Mouse (Mus musculus) heart, embryonic 16.5 days (tissue): ENCODE results near the gene Pcnx. TPM values are rescaled to one million over a fixed set of nuclear protein-coding genes. Genes with fewer than 3 reads are reported as not detected.

Experiments used
- ATAC-seq: fragments of 200-750 bp; cut with Nextera tagmentation; replicated peaks from 2 replicates; pipeline ENCODE4 v1.8.0; 2017; ENCODE audit warnings: moderate number of reproducible peaks; ENCODE audit not compliant: insufficient read depth, low FRiP score; ENCODE audit errors: extremely low read depth
- H3K27ac ChIP-seq: fragments of 300-500 bp; sonication (generic); 2 replicates; pipeline ENCODE4 v1.5.1; 2014; ENCODE audit warnings: mild to moderate bottlenecking, low read length, control low read depth, moderate library complexity
- H3K27me3 ChIP-seq: fragments of 300-500 bp; sonication (generic); 2 replicates; pipeline ENCODE4 v1.6.1; 2014; ENCODE audit warnings: low read length, mixed read lengths; ENCODE audit not compliant: control insufficient read depth, insufficient read depth
- H3K36me3 ChIP-seq: fragments of 300-500 bp; sonication (generic); 2 replicates; pipeline ENCODE4 v1.6.1; 2014; ENCODE audit not compliant: control insufficient read depth, insufficient read depth
- H3K4me1 ChIP-seq: fragments of 300-500 bp; sonication (generic); 2 replicates; pipeline ENCODE4 v1.6.1; 2014; ENCODE audit warnings: low read length, mixed read lengths; ENCODE audit not compliant: control insufficient read depth, insufficient read depth
- H3K4me2 ChIP-seq: fragments of 300-500 bp; sonication (generic); 2 replicates; pipeline ENCODE4 v1.6.1; 2014; ENCODE audit warnings: low read depth, mild to moderate bottlenecking, control low read depth, low read length
- H3K4me3 ChIP-seq: fragments of 300-500 bp; sonication (generic); 2 replicates; pipeline ENCODE4 v1.5.1; 2014; ENCODE audit warnings: mild to moderate bottlenecking, control low read depth, low read length
- H3K9ac ChIP-seq: fragments of 300-500 bp; sonication (generic); 2 replicates; pipeline ENCODE4 v1.6.1; 2014; ENCODE audit warnings: low read length, control low read depth
- H3K9me3 ChIP-seq: fragments of 300-500 bp; sonication (generic); replicated peaks from 2 replicates; pipeline ENCODE4 v1.6.1; 2016; ENCODE audit warnings: low read length; ENCODE audit not compliant: control insufficient read depth
- WGBS: fragments of 180-500 bp; shearing (Covaris S2); extraction: QIAGEN DNeasy Blood & Tissue Kit; methylation state at CpG from one replicate; pipeline ENCODE4 v1.1.7; 2014; 5-methylcytosine and 5-hydroxymethylcytosine counted together
- polyA plus RNA-seq: library from polyadenylated mRNA; unstranded; fragments of >200 nt; fragmentation: Nextera tagmentation; extraction: Ambion mirVana; gene quantifications from 2 replicates; pipeline ENCODE4 v1.2.1, GENCODE M21; 2015

Pcnx gene
- polyA plus RNA-seq, 1 experiment from 2014 or later: 9.3 TPM

- H3K4me2 ChIP-seq: no peak overlapping the region
- H3K36me3 ChIP-seq: no peaks in the 10 kb centered on the region
- no peaks in the 10 kb centered on the region for H3K9me3 ChIP-seq
- H3K4me3 ChIP-seq: no peak overlapping the region
- H3K9ac ChIP-seq: no peak overlapping the region
- no peaks in the 10 kb centered on the region for H3K4me1 ChIP-seq
- 88% methylated on average over 2 of the region's 2 CpGs for WGBS
- no peaks in the 10 kb centered on the region for H3K27me3 ChIP-seq
- H3K27ac ChIP-seq: no peak overlapping the region
- no peak for ATAC-seq
Observed at GRCm38 (mm10) chr12:81828355-81828754, 31.5 kb upstream of the Pcnx start.

DNA sequence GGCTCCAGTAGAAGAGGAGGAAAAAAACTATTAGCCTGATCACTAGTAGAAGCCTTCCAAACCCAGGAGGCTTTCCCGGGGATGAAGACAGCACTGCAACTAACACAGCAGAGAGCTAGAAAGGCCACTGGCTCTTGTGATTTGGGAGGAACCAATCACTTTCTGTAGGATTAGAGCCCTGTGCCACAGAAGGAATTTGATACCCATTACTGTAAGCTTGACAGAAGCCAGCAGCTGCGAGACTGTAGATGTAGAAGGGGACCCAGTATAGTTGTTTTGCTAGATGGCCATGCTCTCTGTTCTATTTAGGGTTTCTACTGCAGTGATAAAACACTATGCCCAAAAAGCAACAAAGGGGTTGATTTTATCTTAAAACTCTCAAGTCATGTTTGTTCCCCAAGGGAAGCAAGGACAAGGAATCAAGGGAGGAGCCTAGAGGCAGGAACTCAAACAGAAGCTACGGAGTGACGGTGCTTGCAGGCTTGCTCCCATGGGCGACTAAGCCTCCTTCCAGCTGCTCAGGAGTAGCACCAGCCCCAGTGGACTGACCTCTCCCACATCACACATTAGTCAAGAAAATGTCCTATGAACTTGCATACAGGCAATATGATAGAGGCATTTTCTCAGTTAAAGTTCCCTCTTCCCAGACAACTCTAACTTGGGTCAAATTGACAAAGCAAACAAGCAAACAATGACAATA is 27.6 kb upstream of the Pcnx start:
- Histone ChIP-seq H3K9ac (no peak overlapping the region), H3K27me3 (no peaks in the 10 kb centered on the region), H3K27ac (no peak overlapping the region), H3K4me2 (no peak overlapping the region), H3K4me1 (no peaks in the 10 kb centered on the region), H3K4me3 (no peak overlapping the region), H3K9me3 (no peaks in the 10 kb centered on the region), H3K36me3 (no peaks in the 10 kb centered on the region)
- WGBS: 49% methylated on average over 5 of the region's 5 CpGs
- no peak for ATAC-seq

DNA sequence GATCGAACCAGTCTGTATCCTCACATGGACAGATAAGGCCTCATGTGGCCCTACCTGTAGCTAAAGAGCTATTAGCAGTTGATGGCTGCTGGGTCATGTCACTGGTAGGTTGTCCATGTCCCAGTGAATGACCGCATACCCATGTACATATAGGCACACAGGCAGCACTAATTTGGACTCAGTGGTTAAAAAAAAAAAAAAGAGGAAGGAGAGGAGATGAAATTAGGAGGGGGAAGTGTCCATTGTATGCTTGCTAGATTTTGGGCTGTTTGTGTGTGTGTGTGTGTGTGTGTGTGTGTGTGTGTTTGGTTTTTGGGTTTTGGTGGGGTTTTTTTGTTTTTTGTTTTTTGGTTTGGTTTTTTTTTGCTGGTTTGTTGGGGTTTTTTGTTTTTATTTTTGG is 26.7 kb upstream of the Pcnx start:
- no peaks in the 10 kb centered on the region for H3K4me1 ChIP-seq
- H3K27me3 ChIP-seq: no peaks in the 10 kb centered on the region
- no peak overlapping the region for H3K27ac ChIP-seq
- 85% methylated on average over 2 of the region's 2 CpGs for WGBS
- H3K9me3 ChIP-seq: no peaks in the 10 kb centered on the region
- H3K36me3 ChIP-seq: no peaks in the 10 kb centered on the region
- H3K9ac ChIP-seq: no peak overlapping the region
- ATAC-seq: no peak
- no peak overlapping the region for H3K4me2 ChIP-seq
- no peak overlapping the region for H3K4me3 ChIP-seq

- H3K9me3 ChIP-seq: no peaks in the 10 kb centered on the region
- H3K27ac ChIP-seq: no peak overlapping the region
- H3K4me3 ChIP-seq: no peak overlapping the region
- H3K36me3 ChIP-seq: no peaks in the 10 kb centered on the region
- H3K27me3 ChIP-seq: no peaks in the 10 kb centered on the region
- no peak overlapping the region for H3K4me2 ChIP-seq
- ATAC-seq: no peak
- H3K9ac ChIP-seq: no peak overlapping the region
- no peaks in the 10 kb centered on the region for H3K4me1 ChIP-seq
- 60% methylated on average over 8 of the region's 8 CpGs for WGBS
Observed at GRCm38 (mm10) chr12:81836162-81836561, 23.7 kb upstream of the Pcnx start.

DNA sequence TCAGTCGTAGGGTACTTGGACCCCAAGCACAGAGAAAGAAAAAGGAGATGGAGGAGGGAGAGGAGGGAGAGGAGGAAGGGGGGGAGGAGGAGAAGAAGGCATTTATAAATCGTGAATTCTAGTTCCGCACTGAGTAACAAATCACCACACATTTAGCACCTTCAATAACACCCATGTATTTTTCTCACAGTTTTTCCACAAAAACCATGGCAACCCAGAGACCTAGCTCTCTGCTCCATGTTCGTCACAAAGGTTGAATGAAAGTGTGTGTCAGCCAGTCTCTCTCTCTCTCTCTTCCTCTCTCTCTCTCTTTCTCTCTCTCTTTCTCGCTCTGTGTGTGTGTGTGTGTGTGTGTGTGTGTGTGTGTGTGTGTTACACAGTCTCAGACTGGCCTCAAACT is 22.4 kb upstream of the Pcnx start:
- Histone ChIP-seq H3K4me1 (no peaks in the 10 kb centered on the region), H3K9ac (no peak overlapping the region), H3K4me3 (no peak overlapping the region), H3K27me3 (no peaks in the 10 kb centered on the region), H3K27ac (no peak overlapping the region), H3K4me2 (no peak overlapping the region), H3K36me3 (no peaks in the 10 kb centered on the region), H3K9me3 (no peaks in the 10 kb centered on the region)
- 78% methylated on average over 5 of the region's 5 CpGs for WGBS
- ATAC-seq: no peak

DNA sequence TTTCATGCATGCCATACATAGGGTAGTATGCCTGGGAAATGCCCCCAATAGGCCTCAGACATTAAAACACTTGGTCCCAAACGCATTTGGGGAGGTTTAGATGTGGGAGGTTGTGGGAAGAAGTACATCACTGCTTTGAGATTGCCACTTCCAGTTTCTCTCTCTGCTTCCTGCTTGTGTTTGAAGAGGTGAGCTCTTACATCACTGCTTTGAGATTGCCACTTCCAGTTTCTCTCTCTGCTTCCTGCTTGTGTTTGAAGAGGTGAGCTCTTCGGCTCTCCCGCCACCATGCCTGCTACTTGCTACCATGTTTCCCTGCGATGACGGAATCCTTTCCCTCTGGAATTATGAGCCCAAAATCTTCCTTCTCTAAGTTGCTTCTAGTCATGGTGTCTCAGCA is 20.2 kb upstream of the Pcnx start:
- H3K9me3 ChIP-seq: no peaks in the 10 kb centered on the region
- no peak overlapping the region for H3K9ac ChIP-seq
- no peak overlapping the region for H3K4me2 ChIP-seq
- no peak overlapping the region for H3K4me3 ChIP-seq
- no peaks in the 10 kb centered on the region for H3K27me3 ChIP-seq
- no peaks in the 10 kb centered on the region for H3K36me3 ChIP-seq
- ATAC-seq: no peak
- H3K4me1 ChIP-seq: peaks cover 6% of the 10 kb centered on the region
- H3K27ac ChIP-seq: no peak overlapping the region
- 85% methylated on average over 5 of the region's 5 CpGs for WGBS

- no peak for ATAC-seq
- H3K27ac ChIP-seq: no peak overlapping the region
- WGBS: 64% methylated on average over 5 of the region's 5 CpGs
Observed at GRCm38 (mm10) chr12:81841046-81841445, 18.8 kb upstream of the Pcnx start.

DNA sequence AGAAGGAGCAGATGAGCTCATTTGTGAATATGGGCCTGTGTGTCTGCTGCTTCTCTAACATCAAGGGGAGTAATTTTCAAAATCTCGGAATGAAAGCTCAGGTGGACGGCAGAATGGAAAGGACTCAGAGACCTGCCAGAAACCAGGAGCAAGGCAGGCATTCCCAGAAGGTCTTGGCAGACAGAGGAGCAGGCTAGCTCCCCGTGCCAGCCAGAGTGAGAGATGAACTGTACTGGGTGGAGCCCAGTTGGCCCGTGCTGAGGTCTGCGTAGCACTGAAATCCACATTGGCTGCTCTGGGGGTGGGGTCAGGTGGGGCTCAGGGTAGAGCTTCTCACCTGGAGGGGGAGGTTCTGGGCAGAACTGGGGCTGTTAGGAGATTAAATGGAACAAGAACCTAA is 16.3 kb upstream of the Pcnx start:
- no peak for ATAC-seq
- H3K4me1 ChIP-seq: peaks cover 13% of the 10 kb centered on the region
- H3K36me3 ChIP-seq: no peaks in the 10 kb centered on the region
- H3K9me3 ChIP-seq: no peaks in the 10 kb centered on the region
- WGBS: 72% methylated on average over 5 of the region's 5 CpGs
- H3K4me3 ChIP-seq: no peak overlapping the region
- H3K4me2 ChIP-seq: no peak overlapping the region
- no peak overlapping the region for H3K27ac ChIP-seq
- H3K27me3 ChIP-seq: no peaks in the 10 kb centered on the region
- H3K9ac ChIP-seq: no peak overlapping the region

More at GRCm38 (mm10) chr12:81841046-81841445, 18.8 kb upstream of the Pcnx start:
- no peak overlapping the region for H3K9ac ChIP-seq
- no peaks in the 10 kb centered on the region for H3K36me3 ChIP-seq
- peaks cover 13% of the 10 kb centered on the region for H3K4me1 ChIP-seq
- H3K9me3 ChIP-seq: no peaks in the 10 kb centered on the region
- H3K4me3 ChIP-seq: no peak overlapping the region
- H3K4me2 ChIP-seq: no peak overlapping the region
- no peaks in the 10 kb centered on the region for H3K27me3 ChIP-seq

DNA sequence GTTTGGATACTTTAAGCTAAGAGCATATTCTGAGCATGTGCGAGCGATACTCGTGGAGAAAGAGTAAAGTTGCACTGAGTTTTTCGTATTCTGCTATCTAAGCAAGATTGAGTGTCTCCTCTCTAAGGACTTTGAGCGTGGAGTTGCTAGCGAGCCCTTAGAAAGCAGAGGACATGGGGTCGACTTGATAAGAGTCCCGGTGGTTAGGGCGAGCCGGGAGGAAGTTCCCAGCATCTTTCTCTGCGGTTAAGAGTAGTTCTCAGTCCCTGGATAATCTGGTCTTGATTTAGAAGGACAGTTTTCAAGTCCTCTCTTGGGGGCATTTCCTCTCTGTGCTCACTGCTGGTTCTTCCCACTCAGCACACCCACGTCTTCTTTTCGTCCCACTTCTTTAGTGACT is 15.3 kb upstream of the Pcnx start:
- ATAC-seq: peak; percentile 3; the same call in 1 of the 2 replicates
- Histone ChIP-seq H3K9ac (0 out of 2 replicates have a peak overlapping the region, but pooled peaks have one; percentile 20), H3K4me3 (peak overlapping the region; percentile 34), H3K9me3 (no peaks in the 10 kb centered on the region), H3K4me2 (peak overlapping the region; percentile 68), H3K27ac (no peak overlapping the region), H3K36me3 (no peaks in the 10 kb centered on the region), H3K27me3 (no peaks in the 10 kb centered on the region), H3K4me1 (peaks cover 13% of the 10 kb centered on the region)
- WGBS: 14% methylated on average over 13 of the region's 13 CpGs
